Mouse (Mus musculus) lung, embryonic 15.5 days (tissue): Measurements from ENCODE around the gene A430089I19Rik. TPM values are rescaled to one million over a fixed set of nuclear protein-coding genes. Genes with fewer than 3 reads are reported as not detected.
"Not testable (repeated sequence)": the region's sequence is repeated elsewhere in the genome, so short reads cannot be mapped to it uniquely, and the experiment has no call there.

Experiments used
- ATAC-seq: fragments of 200-750 bp; cut with Nextera tagmentation; 2 replicates; pipeline ENCODE4 v1.8.0; 2017; ENCODE audit warnings: moderate number of reproducible peaks, borderline replicate concordance; ENCODE audit not compliant: low FRiP score, low TSS enrichment; ENCODE audit errors: extremely low read depth
- H3K27ac ChIP-seq: fragments of 300-500 bp; sonication (generic); 2 replicates; pipeline ENCODE4 v1.5.1; 2015; ENCODE audit warnings: moderate library complexity, mild to moderate bottlenecking, inconsistent platforms
- H3K27me3 ChIP-seq: fragments of 300-500 bp; sonication (generic); 2 replicates; pipeline ENCODE4 v1.6.1; 2015; ENCODE audit warnings: inconsistent platforms
- H3K36me3 ChIP-seq: fragments of 300-500 bp; sonication (generic); 2 replicates; pipeline ENCODE4 v1.6.1; 2015; ENCODE audit warnings: inconsistent platforms
- H3K4me1 ChIP-seq: fragments of 300-500 bp; sonication (generic); 2 replicates; pipeline ENCODE4 v1.6.1; 2015; ENCODE audit warnings: inconsistent platforms
- H3K4me2 ChIP-seq: fragments of 300-500 bp; sonication (generic); 2 replicates; pipeline ENCODE4 v1.6.1; 2015; ENCODE audit warnings: inconsistent platforms, mild to moderate bottlenecking, moderate library complexity
- H3K4me3 ChIP-seq: fragments of 300-500 bp; sonication (generic); 2 replicates; pipeline ENCODE4 v1.5.1; 2015; ENCODE audit warnings: mild to moderate bottlenecking, inconsistent platforms
- H3K9ac ChIP-seq: fragments of 300-500 bp; sonication (generic); 2 replicates; pipeline ENCODE4 v1.6.1; 2015; ENCODE audit warnings: inconsistent platforms
- H3K9me3 ChIP-seq: fragments of 300-500 bp; sonication (generic); 2 replicates; pipeline ENCODE4 v1.6.1; 2016; ENCODE audit warnings: inconsistent platforms
- WGBS: fragments of 180-500 bp; shearing (Covaris S2); methylation state at CpG from one replicate; pipeline ENCODE4 v1.1.7; 2015; 5-methylcytosine and 5-hydroxymethylcytosine counted together
- polyA plus RNA-seq: library from polyadenylated mRNA; unstranded; fragments of >200 nt; fragmentation: Nextera tagmentation; extraction: Ambion mirVana; gene quantifications from 2 replicates; pipeline ENCODE4 v1.2.1, GENCODE M21; 2015

The A430089I19Rik gene
- not detected in 2 replicates for polyA plus RNA-seq

GRCm38 (mm10) chr5:94306696-94307095 is at the start of gene A430089I19Rik:
Gene A430089I19Rik, minus strand, starts transcription at chr5:94306796.
- not testable (repeated sequence) for H3K27ac ChIP-seq, H3K27me3 ChIP-seq, H3K9me3 ChIP-seq, ATAC-seq, H3K4me2 ChIP-seq, H3K36me3 ChIP-seq, H3K4me1 ChIP-seq, H3K9ac ChIP-seq, H3K4me3 ChIP-seq
- 91% methylated on average over 1 of the region's 1 CpGs for WGBS

- no CpG with 5 or more reads among the region's 2 CpGs for WGBS
- not testable (repeated sequence) for H3K9ac ChIP-seq, H3K36me3 ChIP-seq, ATAC-seq, H3K4me3 ChIP-seq, H3K9me3 ChIP-seq, H3K27me3 ChIP-seq, H3K27ac ChIP-seq, H3K4me2 ChIP-seq, H3K4me1 ChIP-seq
Measured at GRCm38 (mm10) chr5:94339449-94339848, 32.9 kb upstream of the A430089I19Rik start, which contains the start of gene AA792892. Gene AA792892, plus strand, starts transcription at chr5:94339749.

- not testable (repeated sequence) for H3K4me3 ChIP-seq, H3K27ac ChIP-seq, H3K36me3 ChIP-seq, H3K4me2 ChIP-seq, H3K27me3 ChIP-seq, H3K9ac ChIP-seq, H3K9me3 ChIP-seq, H3K4me1 ChIP-seq, ATAC-seq
- WGBS: no CpG with 5 or more reads among the region's 2 CpGs
Measured at GRCm38 (mm10) chr5:94314135-94314534, 7.5 kb upstream of the A430089I19Rik start, which contains the start of gene Gm6502. Gene Gm6502, plus strand, starts transcription at chr5:94314435.

Other genes with a start within 250 kb of the A430089I19Rik start
- not detected in 2 replicates for gene BC061212, start 236.3 kb downstream of the A430089I19Rik start, polyA plus RNA-seq
- not detected in 2 replicates for gene Gm6351, start 230.4 kb downstream of the A430089I19Rik start, polyA plus RNA-seq
- gene Gm3106, start 88.8 kb downstream of the A430089I19Rik start, polyA plus RNA-seq: not detected in 2 replicates
- not detected in 2 replicates for gene Gm6502, start 7.6 kb upstream of the A430089I19Rik start, polyA plus RNA-seq
- gene AA792892, start 33.0 kb upstream of the A430089I19Rik start, polyA plus RNA-seq: not detected in 2 replicates
- gene Gm7682, start 139.0 kb upstream of the A430089I19Rik start, polyA plus RNA-seq: not detected in 2 replicates
- not detected in 2 replicates for gene Gm3139, start 219.5 kb upstream of the A430089I19Rik start, polyA plus RNA-seq